Mouse (Mus musculus) intestine, embryonic 14.5 days (tissue): ENCODE data around the gene Opa1. TPM values are rescaled to one million over a fixed set of nuclear protein-coding genes. Genes with fewer than 3 reads are reported as not detected.

Experiments used
- ATAC-seq: fragments of 200-750 bp; cut with Nextera tagmentation; replicated peaks from 2 replicates; pipeline ENCODE4 v1.8.0; 2017; ENCODE audit warnings: low read depth, moderate number of reproducible peaks, moderate TSS enrichment, moderate library complexity; ENCODE audit not compliant: low FRiP score, low TSS enrichment
- DNase-seq: peaks from one replicate; pipeline ENCODE4 v3.0.0-alpha.2; 2018; ENCODE audit warnings: low spot score
- H3K27ac ChIP-seq: fragments of 300-500 bp; sonication (generic); 2 replicates; pipeline ENCODE4 v1.5.1; 2014; ENCODE audit warnings: low read depth, mild to moderate bottlenecking, control low read depth
- H3K27me3 ChIP-seq: fragments of 300-500 bp; sonication (generic); replicated peaks from 2 replicates; pipeline ENCODE4 v1.6.1; 2014; ENCODE audit warnings: low read length, control low read depth; ENCODE audit not compliant: control insufficient read depth, insufficient read depth
- H3K36me3 ChIP-seq: fragments of 300-500 bp; sonication (generic); 2 replicates; pipeline ENCODE4 v1.6.1; 2014; ENCODE audit warnings: low read length, control low read depth; ENCODE audit not compliant: control insufficient read depth, insufficient read depth
- H3K4me1 ChIP-seq: fragments of 300-500 bp; sonication (generic); replicated peaks from 2 replicates; pipeline ENCODE4 v1.6.1; 2014; ENCODE audit warnings: low read length, control low read depth, mixed read lengths; ENCODE audit not compliant: control insufficient read depth, insufficient read depth
- H3K4me2 ChIP-seq: fragments of 300-500 bp; sonication (generic); 2 replicates; pipeline ENCODE4 v1.6.1; 2014; ENCODE audit warnings: low read length
- H3K4me3 ChIP-seq: fragments of 300-500 bp; sonication (generic); 2 replicates; pipeline ENCODE4 v1.5.1; 2014; ENCODE audit warnings: low read depth, low read length, control low read depth, mixed read lengths
- H3K9ac ChIP-seq: fragments of 300-500 bp; sonication (generic); 2 replicates; pipeline ENCODE4 v1.6.1; 2014; ENCODE audit warnings: mild to moderate bottlenecking, low read length
- H3K9me3 ChIP-seq: fragments of 300-500 bp; sonication (generic); 2 replicates; pipeline ENCODE4 v1.6.1; 2016; ENCODE audit warnings: low read length, control low read depth; ENCODE audit not compliant: control insufficient read depth
- WGBS: fragments of 180-500 bp; shearing (Covaris S2); extraction: QIAGEN DNeasy Blood & Tissue Kit; methylation state at CpG from one replicate; pipeline ENCODE4 v1.1.7; 2014; 5-methylcytosine and 5-hydroxymethylcytosine counted together
- polyA plus RNA-seq: library from polyadenylated mRNA; unstranded; fragments of >200 nt; fragmentation: Nextera tagmentation; extraction: Ambion mirVana; gene quantifications from 2 replicates; pipeline ENCODE4 v1.2.1, GENCODE M21; 2014

Opa1 gene
- polyA plus RNA-seq: 37.6 and 41.4 TPM in 2 replicates

GRCm38 (mm10) chr16:29579167-29579786, at the start of gene Opa1:
Opa1 (plus strand) TSS chr16:29579334.
- Histone ChIP-seq H3K4me1 (peaks cover 8% of the 10 kb centered on the region; the same call in 1 of the 2 replicates), H3K9me3 (no peaks in the 10 kb centered on the region), H3K9ac (peak within 1 kb of the TSS; percentile 77), H3K4me2 (peak within 1 kb of the TSS; percentile 96), H3K4me3 (peak within 1 kb of the TSS; percentile 76), H3K36me3 (no peaks in the 10 kb centered on the region), H3K27ac (no peak within 1 kb of the TSS), H3K27me3 (no peaks in the 10 kb centered on the region)
- ATAC-seq (peak; percentile 99), DNase-seq (peak; percentile 99)
- under 1% methylated on average over 39 of the region's 39 CpGs for WGBS

- WGBS: 66% methylated on average over 6 of the region's 6 CpGs
- Histone ChIP-seq H3K4me2 (no peak overlapping the region), H3K4me3 (no peak overlapping the region), H3K9me3 (no peaks in the 10 kb centered on the region), H3K27ac (no peak overlapping the region), H3K9ac (no peak overlapping the region), H3K36me3 (no peaks in the 10 kb centered on the region), H3K4me1 (no peaks in the 10 kb centered on the region), H3K27me3 (no peaks in the 10 kb centered on the region)
- ATAC-seq (no peak), DNase-seq (no peak)
Observed at GRCm38 (mm10) chr16:29533641-29534040, 45.5 kb upstream of the Opa1 start.

DNA sequence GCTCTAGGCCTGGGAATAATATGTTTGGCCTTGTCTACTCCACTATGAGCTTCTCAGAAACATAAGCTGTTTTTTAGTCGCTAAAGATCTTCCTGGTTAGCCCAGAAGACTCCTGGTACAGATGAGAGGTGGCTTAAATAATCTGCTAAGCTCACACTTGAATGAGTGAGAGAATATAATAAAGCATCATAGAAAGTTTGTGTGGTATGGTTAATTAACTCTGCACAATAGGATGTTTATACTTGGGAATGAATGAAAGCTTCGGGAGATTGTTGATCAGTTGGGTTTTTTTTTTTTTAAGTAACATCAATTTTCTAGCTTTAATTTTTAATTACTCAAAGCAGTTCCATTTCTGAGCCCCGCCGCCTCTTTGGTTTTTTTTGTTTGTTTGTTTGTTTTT, 43.3 kb upstream of the Opa1 start:
- 83% methylated on average over 4 of the region's 4 CpGs for WGBS

GRCm38 (mm10) chr16:29536411-29537204, 42.5 kb upstream of the Opa1 start:
- WGBS: 81% methylated on average over 15 of the region's 15 CpGs
- H3K27me3 ChIP-seq: no peaks in the 10 kb centered on the region
- H3K4me2 ChIP-seq: no peak overlapping the region
- no peak for ATAC-seq
- no peaks in the 10 kb centered on the region for H3K4me1 ChIP-seq
- no peak overlapping the region for H3K27ac ChIP-seq
- no peak for DNase-seq
- no peak overlapping the region for H3K9ac ChIP-seq
- no peak overlapping the region for H3K4me3 ChIP-seq
- H3K36me3 ChIP-seq: no peaks in the 10 kb centered on the region
- H3K9me3 ChIP-seq: no peaks in the 10 kb centered on the region

More for the DNA sequence above, 43.3 kb upstream of the Opa1 start:
- H3K27me3 ChIP-seq: no peaks in the 10 kb centered on the region
- H3K9ac ChIP-seq: no peak overlapping the region
- no peaks in the 10 kb centered on the region for H3K9me3 ChIP-seq
- H3K27ac ChIP-seq: no peak overlapping the region
- no peaks in the 10 kb centered on the region for H3K36me3 ChIP-seq
- no peak overlapping the region for H3K4me2 ChIP-seq
- H3K4me1 ChIP-seq: no peaks in the 10 kb centered on the region
- ATAC-seq (no peak), DNase-seq (no peak)
- no peak overlapping the region for H3K4me3 ChIP-seq

- H3K9me3 ChIP-seq: no peaks in the 10 kb centered on the region
- H3K36me3 ChIP-seq: no peaks in the 10 kb centered on the region
- no peak overlapping the region for H3K4me3 ChIP-seq
- DNase-seq: no peak
- H3K4me2 ChIP-seq: no peak overlapping the region
- no peak for ATAC-seq
- H3K27me3 ChIP-seq: no peaks in the 10 kb centered on the region
- no peak overlapping the region for H3K9ac ChIP-seq
- no peak overlapping the region for H3K27ac ChIP-seq
- no peaks in the 10 kb centered on the region for H3K4me1 ChIP-seq
Observed at GRCm38 (mm10) chr16:29539906-29540305, 39.2 kb upstream of the Opa1 start.

- ATAC-seq (no peak), DNase-seq (no peak)
- Histone ChIP-seq H3K27ac (no peak overlapping the region), H3K27me3 (no peaks in the 10 kb centered on the region), H3K4me3 (peak overlapping the region; percentile 6; the same call in 1 of the 2 replicates), H3K4me2 (peak overlapping the region; percentile 37), H3K36me3 (no peaks in the 10 kb centered on the region), H3K9ac (no peak overlapping the region), H3K9me3 (no peaks in the 10 kb centered on the region), H3K4me1 (no peaks in the 10 kb centered on the region)
- 43% methylated on average over 11 of the region's 11 CpGs for WGBS
Observed at GRCm38 (mm10) chr16:29541261-29541683, 37.9 kb upstream of the Opa1 start.

DNA sequence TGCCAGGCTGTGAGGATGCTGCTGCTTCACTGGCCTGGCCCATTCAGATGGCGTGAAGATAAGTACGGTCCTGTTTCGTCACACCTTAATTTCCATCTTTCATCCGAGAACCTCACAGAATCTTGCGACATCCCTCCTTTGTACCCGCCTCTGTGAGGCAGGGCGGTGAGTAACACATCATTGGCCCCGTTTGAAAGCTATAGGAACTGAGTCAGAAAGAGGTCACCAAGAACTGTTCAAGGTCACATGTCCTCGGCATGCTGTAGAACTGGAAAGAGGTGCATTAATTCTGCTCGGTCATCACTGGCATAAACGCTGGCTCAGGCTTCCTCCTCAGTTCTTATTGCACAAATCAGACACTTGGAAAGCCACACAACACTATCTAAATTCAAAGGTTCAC, 34.3 kb upstream of the Opa1 start, which contains the start of gene Atp13a4:
Gene Atp13a4 (minus strand): TSS at position 36 of the 400 bp plus-strand sequence.
- DNase-seq: no peak
- Histone ChIP-seq H3K27ac (no peak within 1 kb of the TSS), H3K4me1 (no peaks in the 10 kb centered on the region), H3K9ac (no peak within 1 kb of the TSS), H3K4me3 (no peak within 1 kb of the TSS), H3K36me3 (no peaks in the 10 kb centered on the region), H3K4me2 (no peak within 1 kb of the TSS), H3K9me3 (no peaks in the 10 kb centered on the region), H3K27me3 (no peaks in the 10 kb centered on the region)
- WGBS: 82% methylated on average over 11 of the region's 11 CpGs
- ATAC-seq: no peak

DNA sequence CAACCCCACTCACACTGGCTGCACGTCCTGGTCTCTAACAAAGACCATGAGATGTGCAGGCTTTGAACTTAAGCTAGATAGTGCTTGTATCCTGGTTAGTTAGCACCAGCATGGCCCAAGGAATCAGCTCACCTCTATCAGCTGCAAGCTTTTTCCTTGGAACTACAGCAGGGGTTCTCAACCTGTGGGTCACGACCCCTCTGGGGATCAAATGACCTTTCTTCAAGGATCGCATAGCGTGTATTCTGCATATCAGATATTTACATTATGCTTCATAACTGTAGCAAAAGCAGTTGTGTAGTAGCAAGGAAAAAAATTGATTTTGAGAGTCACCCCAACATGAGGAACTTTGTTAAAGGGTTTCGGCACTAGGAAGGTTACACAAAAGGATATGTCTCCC, 19.5 kb upstream of the Opa1 start:
- H3K4me2 ChIP-seq: no peak overlapping the region
- ATAC-seq: no peak
- 83% methylated on average over 5 of the region's 5 CpGs for WGBS

More for the DNA sequence above, 19.5 kb upstream of the Opa1 start:
- Histone ChIP-seq H3K4me3 (no peak overlapping the region), H3K27me3 (no peaks in the 10 kb centered on the region; the same call in 1 of the 2 replicates), H3K9me3 (no peaks in the 10 kb centered on the region), H3K9ac (no peak overlapping the region), H3K4me1 (no peaks in the 10 kb centered on the region), H3K36me3 (no peaks in the 10 kb centered on the region), H3K27ac (no peak overlapping the region)
- no peak for DNase-seq
